Mouse (Mus musculus) heart, embryonic 16.5 days (tissue): ENCODE measurements at regions not wholly inside any gene's neighbourhood (a gene's known extent, or its start where the extent isn't known, plus 50 kb on each side); places are given as distances from the start of the nearest gene placed in this dataset.
A peak's percentile ranks its signal among the peaks of the same experiment; 100 is the strongest.
"Not testable (repeated sequence)": the region's sequence is repeated elsewhere in the genome, so short reads cannot be mapped to it uniquely, and the experiment has no call there.

Experiments
- ATAC-seq: fragments of 200-750 bp; cut with Nextera tagmentation; replicated peaks from 2 replicates; pipeline ENCODE4 v1.8.0; 2017; ENCODE audit warnings: moderate number of reproducible peaks; ENCODE audit not compliant: insufficient read depth, low FRiP score; ENCODE audit errors: extremely low read depth
- H3K27ac ChIP-seq: fragments of 300-500 bp; sonication (generic); 2 replicates; pipeline ENCODE4 v1.5.1; 2014; ENCODE audit warnings: mild to moderate bottlenecking, low read length, control low read depth, moderate library complexity
- H3K27me3 ChIP-seq: fragments of 300-500 bp; sonication (generic); 2 replicates; pipeline ENCODE4 v1.6.1; 2014; ENCODE audit warnings: low read length, mixed read lengths; ENCODE audit not compliant: control insufficient read depth, insufficient read depth
- H3K36me3 ChIP-seq: fragments of 300-500 bp; sonication (generic); 2 replicates; pipeline ENCODE4 v1.6.1; 2014; ENCODE audit not compliant: control insufficient read depth, insufficient read depth
- H3K4me1 ChIP-seq: fragments of 300-500 bp; sonication (generic); 2 replicates; pipeline ENCODE4 v1.6.1; 2014; ENCODE audit warnings: low read length, mixed read lengths; ENCODE audit not compliant: control insufficient read depth, insufficient read depth
- H3K4me2 ChIP-seq: fragments of 300-500 bp; sonication (generic); 2 replicates; pipeline ENCODE4 v1.6.1; 2014; ENCODE audit warnings: low read depth, mild to moderate bottlenecking, control low read depth, low read length
- H3K4me3 ChIP-seq: fragments of 300-500 bp; sonication (generic); 2 replicates; pipeline ENCODE4 v1.5.1; 2014; ENCODE audit warnings: mild to moderate bottlenecking, control low read depth, low read length
- H3K9ac ChIP-seq: fragments of 300-500 bp; sonication (generic); 2 replicates; pipeline ENCODE4 v1.6.1; 2014; ENCODE audit warnings: low read length, control low read depth
- H3K9me3 ChIP-seq: fragments of 300-500 bp; sonication (generic); replicated peaks from 2 replicates; pipeline ENCODE4 v1.6.1; 2016; ENCODE audit warnings: low read length; ENCODE audit not compliant: control insufficient read depth
- WGBS: fragments of 180-500 bp; shearing (Covaris S2); extraction: QIAGEN DNeasy Blood & Tissue Kit; methylation state at CpG from one replicate; pipeline ENCODE4 v1.1.7; 2014; 5-methylcytosine and 5-hydroxymethylcytosine counted together

DNA sequence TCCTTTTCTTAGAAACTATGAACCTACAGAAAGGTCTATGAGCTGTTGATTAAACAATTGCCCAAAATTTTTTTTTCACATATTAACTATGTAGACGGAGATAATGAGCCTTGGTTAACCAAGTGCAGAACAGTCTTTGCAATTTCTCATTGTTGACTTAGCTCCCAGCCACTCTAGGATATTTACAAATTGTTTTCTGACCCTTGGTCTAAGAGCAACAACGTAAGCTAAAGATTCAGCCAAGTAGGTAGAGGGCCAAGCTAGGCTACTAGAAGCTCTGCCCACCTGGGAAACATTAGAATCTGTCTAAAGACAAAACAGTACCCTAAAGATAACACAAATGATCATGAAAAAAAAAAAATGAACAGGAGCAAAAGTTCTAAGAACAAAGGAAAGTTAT is 67.5 kb upstream of the Map9 start:
- 77% methylated on average over 2 of the region's 2 CpGs for WGBS
- no peaks in the 10 kb centered on the region for H3K4me1 ChIP-seq

DNA sequence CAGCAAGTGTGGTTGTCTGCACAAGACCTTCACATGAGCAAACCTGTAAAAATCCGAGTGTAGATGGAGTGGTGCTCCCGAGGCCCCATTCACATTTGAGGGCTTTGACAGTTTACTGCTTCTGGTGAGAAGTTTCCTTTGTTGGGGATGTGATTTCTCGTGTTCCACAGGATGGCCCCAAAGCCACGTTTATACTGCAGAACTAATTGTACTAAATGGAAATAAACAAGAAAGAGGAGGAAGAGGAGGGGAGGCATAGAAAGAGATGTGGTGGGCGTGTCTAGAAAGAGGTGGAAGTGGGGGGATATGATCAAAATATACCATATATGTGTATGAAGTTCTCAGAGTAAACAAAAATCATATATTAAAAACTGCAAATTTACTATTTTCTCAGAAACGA is 68.8 kb upstream of the Map9 start:
- no peak for ATAC-seq
- Histone ChIP-seq H3K4me3 (no peak overlapping the region), H3K9ac (no peak overlapping the region), H3K27ac (no peak overlapping the region), H3K4me2 (no peak overlapping the region), H3K27me3 (no peaks in the 10 kb centered on the region), H3K4me1 (no peaks in the 10 kb centered on the region), H3K9me3 (no peaks in the 10 kb centered on the region), H3K36me3 (no peaks in the 10 kb centered on the region)
- WGBS = 78% methylated on average over 6 of the region's 6 CpGs

More for the DNA sequence above, 67.5 kb upstream of the Map9 start:
- no peak overlapping the region for H3K4me2 ChIP-seq
- H3K27me3 ChIP-seq = no peaks in the 10 kb centered on the region
- H3K4me3 ChIP-seq = no peak overlapping the region
- H3K36me3 ChIP-seq = no peaks in the 10 kb centered on the region
- no peak for ATAC-seq
- no peak overlapping the region for H3K9ac ChIP-seq
- H3K27ac ChIP-seq = no peak overlapping the region
- H3K9me3 ChIP-seq = no peaks in the 10 kb centered on the region

GRCm38 (mm10) chr3:82276977-82277714 is 80.7 kb upstream of the Map9 start:
- no peak overlapping the region for H3K9ac ChIP-seq
- H3K4me1 ChIP-seq = peaks cover 16% of the 10 kb centered on the region

GRCm38 (mm10) chr3:82275822-82276203 is 82.0 kb upstream of the Map9 start:
- H3K36me3 ChIP-seq = no peaks in the 10 kb centered on the region
- H3K27ac ChIP-seq = peak overlapping the region; percentile 71
- WGBS = 58% methylated on average over 4 of the region's 4 CpGs
- no peak for ATAC-seq
- no peak overlapping the region for H3K4me2 ChIP-seq
- H3K27me3 ChIP-seq = no peaks in the 10 kb centered on the region
- H3K4me1 ChIP-seq = peaks cover 16% of the 10 kb centered on the region
- H3K4me3 ChIP-seq = no peak overlapping the region
- no peaks in the 10 kb centered on the region for H3K9me3 ChIP-seq
- H3K9ac ChIP-seq = no peak overlapping the region

More at GRCm38 (mm10) chr3:82276977-82277714, 80.7 kb upstream of the Map9 start:
- Histone ChIP-seq H3K27me3 (no peaks in the 10 kb centered on the region), H3K9me3 (no peaks in the 10 kb centered on the region), H3K4me3 (no peak overlapping the region), H3K4me2 (no peak overlapping the region), H3K36me3 (no peaks in the 10 kb centered on the region), H3K27ac (no peak overlapping the region)
- no peak for ATAC-seq

DNA sequence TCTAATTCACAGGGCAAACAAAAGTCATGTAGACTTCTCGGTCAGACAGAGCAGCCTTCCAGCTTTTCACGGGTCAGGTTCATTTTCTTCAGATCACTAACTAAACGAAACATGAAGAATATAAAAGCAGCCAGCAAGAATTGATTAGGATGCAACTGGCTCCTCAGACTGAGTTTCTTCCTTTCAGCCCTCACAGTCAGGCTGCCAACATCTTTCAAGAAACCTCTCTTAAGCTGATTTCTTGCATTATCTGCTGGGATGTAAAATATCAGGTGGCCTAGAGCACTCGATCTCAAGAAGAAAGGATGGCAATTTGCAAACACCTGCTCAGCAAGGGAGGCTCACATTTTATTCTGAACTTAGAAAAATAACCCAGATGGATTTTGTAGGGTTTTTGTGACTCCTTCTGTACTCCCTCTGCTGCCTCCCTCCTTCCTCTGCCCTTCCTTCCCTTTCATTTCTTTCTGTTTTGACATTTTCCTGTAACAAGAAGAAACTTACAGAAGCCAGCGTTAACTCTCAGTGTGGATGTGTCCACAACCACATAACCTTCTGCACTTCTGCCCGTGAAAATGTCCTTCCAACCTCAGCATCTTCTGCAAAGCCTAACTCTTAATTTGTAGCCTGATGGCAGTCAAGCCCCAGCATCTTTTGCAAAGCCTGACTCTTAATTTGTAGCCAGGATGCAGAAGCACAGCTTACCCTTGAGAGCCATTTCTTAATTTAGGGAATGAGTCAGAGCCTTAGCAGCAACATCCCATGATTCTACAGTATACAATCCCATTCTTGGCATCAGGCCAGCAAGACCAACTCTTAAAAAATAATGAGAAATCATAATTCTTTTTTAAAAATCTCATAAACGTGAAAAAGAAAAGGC is 82.7 kb upstream of the Map9 start:
- peaks cover 16% of the 10 kb centered on the region for H3K4me1 ChIP-seq
- H3K27ac ChIP-seq = peak overlapping the region; percentile 33
- H3K4me3 ChIP-seq = no peak overlapping the region
- no peaks in the 10 kb centered on the region for H3K27me3 ChIP-seq
- H3K9me3 ChIP-seq = no peaks in the 10 kb centered on the region
- H3K4me2 ChIP-seq = peak overlapping the region; percentile 6; the same call in 1 of the 2 replicates
- peak; percentile 77 for ATAC-seq
- H3K36me3 ChIP-seq = no peaks in the 10 kb centered on the region
- H3K9ac ChIP-seq = no peak overlapping the region
- WGBS = 30% methylated on average over 7 of the region's 7 CpGs

DNA sequence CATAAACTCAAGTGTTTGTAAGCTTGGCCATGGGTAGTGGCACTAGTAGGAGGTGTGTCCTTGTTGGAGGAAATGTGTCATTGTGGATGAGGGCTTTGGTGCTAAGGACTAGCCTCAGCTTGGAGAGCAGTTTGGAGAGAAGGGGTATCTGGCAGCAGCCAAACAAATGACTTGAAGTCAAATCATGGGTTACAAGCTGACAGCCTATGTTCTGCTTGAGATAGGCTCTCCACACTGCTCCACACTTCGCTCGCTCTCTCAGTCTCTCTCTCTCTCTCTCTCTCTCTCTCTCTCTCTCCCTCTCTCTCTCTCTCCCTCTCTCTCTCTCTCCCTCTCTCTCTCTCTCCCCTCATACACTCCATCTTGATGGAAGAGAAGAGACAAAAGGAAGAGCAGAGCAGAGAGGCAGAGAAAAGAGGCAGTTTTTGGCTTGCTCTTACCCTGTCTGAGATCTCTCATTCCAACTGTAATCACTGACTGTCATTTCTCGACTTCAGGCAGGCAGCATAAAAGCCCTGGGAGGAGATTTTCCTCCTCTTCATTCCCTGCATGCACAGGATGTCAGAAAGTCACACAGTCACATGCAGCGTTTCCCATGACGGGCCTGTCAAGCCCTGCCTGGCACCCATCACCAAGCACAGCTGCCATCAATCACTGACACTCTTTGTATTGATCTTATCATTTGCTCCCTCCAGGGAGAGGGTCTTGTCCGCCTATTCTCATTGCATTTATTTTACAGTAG is 83.5 kb upstream of the Map9 start:
- Histone ChIP-seq H3K4me3 (no peak overlapping the region), H3K27ac (peak overlapping the region; percentile 33), H3K4me1 (peaks cover 16% of the 10 kb centered on the region), H3K4me2 (no peak overlapping the region), H3K9ac (no peak overlapping the region), H3K36me3 (no peaks in the 10 kb centered on the region), H3K27me3 (no peaks in the 10 kb centered on the region), H3K9me3 (no peaks in the 10 kb centered on the region)
- 15% methylated on average over 6 of the region's 6 CpGs for WGBS
- ATAC-seq = peak; percentile 72; the same call in 1 of the 2 replicates

- Histone ChIP-seq H3K27ac (peak overlapping the region; percentile 33; the same call in 1 of the 2 replicates), H3K4me1 (peaks cover 16% of the 10 kb centered on the region)
- not testable (repeated sequence) for H3K27me3 ChIP-seq, H3K9ac ChIP-seq, ATAC-seq, H3K4me3 ChIP-seq, H3K36me3 ChIP-seq, H3K9me3 ChIP-seq, H3K4me2 ChIP-seq
- WGBS = 59% methylated on average over 2 of the region's 2 CpGs
Observed at GRCm38 (mm10) chr3:82273511-82273910, 84.3 kb upstream of the Map9 start.

DNA sequence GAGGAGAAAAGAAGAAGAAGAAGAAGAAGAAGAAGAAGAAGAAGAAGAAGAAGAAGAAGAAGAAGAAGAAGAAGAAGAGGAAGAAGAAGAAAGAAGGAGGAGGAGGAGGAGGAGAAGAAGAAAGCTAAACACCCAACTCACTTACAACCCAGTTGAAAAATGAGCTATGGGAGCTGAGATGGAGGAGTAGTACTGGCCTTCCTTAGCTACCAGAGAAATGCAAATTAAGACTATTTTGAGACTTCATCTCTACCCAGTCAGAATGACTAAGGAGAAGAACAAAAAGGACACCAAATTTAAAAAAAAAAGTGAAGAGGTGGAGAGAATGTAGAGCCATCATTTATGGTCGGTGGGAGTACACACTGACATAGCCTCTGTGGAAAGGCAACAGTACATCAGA is 85.9 kb upstream of the Map9 start:
- Histone ChIP-seq H3K4me1 (peaks cover 16% of the 10 kb centered on the region), H3K9me3 (no peaks in the 10 kb centered on the region; the same call in 1 of the 2 replicates), H3K27me3 (no peaks in the 10 kb centered on the region), H3K36me3 (no peaks in the 10 kb centered on the region), H3K27ac (no peak overlapping the region), H3K4me2 (no peak overlapping the region), H3K4me3 (no peak overlapping the region), H3K9ac (no peak overlapping the region)
- no peak for ATAC-seq
- WGBS = 71% methylated on average over 1 of the region's 1 CpGs
